Mouse (Mus musculus) spleen, postnatal 14 days (tissue): ENCODE results near the gene Atp1a1.

Experiments
- DNase-seq, 2 experiments: peaks; one replicate each; pipeline ENCODE4 v3.0.0; 2021 to 2022; ENCODE audit warnings: low spot score in 2 of 2

The Atp1a1 gene

DNA sequence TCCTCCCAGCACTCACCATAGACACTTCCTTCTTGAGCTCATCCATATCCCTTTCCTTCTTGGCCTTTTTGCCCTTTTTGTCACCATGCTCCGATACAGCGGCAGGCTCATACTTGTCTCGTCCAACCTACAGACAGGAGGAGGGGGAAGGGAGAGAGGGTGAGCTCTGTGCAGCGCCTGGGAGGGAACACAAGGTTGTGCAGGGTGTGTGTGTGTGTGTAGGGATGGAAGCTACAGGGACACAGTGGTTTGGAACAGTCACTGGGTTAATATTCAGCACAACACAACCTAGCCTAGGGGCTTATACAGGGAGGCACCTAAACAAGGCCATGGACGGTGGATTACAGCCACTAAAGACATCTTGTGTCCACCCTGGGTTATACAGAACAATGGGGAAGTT lies 9.5 kb downstream of the Atp1a1 start:
- no peak for DNase-seq

GRCm38 (mm10) chr3:101593266-101593651 lies 11.2 kb downstream of the Atp1a1 start:
- no peak for DNase-seq

GRCm38 (mm10) chr3:101592281-101593265 lies 11.9 kb downstream of the Atp1a1 start:
- DNase-seq, result no peak

- no peak for DNase-seq
These were observed 14.1 kb downstream of the Atp1a1 start for GRCm38 (mm10) chr3:101590380-101590779.

DNA sequence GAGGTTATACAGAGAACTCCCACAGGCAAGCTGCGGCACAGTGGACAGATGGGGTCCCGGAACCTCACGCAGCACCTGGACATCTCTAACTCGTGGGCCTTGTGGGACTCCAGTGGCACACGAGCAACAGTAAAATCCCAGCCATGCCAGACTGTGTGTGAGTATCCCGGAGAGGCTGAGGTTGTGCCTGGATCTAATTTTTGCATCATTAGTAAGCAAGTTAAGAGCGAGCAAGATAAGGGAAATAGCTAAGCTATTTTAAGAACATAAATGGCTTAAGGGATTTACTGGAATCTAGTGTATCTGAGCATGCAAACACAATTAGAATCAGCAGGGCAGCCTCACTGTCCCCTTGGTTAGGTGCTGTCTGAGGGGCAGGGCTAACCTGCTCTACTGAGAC lies 16.2 kb downstream of the Atp1a1 start:
- no peak for DNase-seq

- DNase-seq, result no peak
These were observed 17.7 kb downstream of the Atp1a1 start for GRCm38 (mm10) chr3:101586794-101587193.

GRCm38 (mm10) chr3:101578072-101578471 lies 26.4 kb downstream of the Atp1a1 start:
- DNase-seq, result no peak

DNA sequence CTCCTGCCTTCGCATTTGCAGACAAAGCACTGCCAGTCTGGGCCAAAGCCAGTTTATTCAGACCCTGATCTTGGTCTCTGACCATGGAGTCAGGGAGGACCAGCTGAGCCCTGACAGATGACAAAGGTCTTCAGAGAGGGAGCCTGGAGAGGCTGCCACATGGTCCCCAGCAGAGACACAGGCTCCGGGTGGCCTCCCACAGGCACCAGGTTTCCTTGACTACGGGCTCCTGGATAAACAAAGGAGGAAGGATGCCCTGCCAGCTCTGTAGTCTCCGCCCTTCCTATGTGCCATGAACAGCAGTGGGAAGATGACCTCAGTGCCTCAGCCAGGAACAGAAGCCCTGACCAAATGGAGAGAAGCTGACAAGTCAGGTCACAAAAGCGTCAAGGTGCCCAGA lies 27.1 kb downstream of the Atp1a1 start:
- no peak for DNase-seq

GRCm38 (mm10) chr3:101575527-101576085 lies 28.9 kb downstream of the Atp1a1 start:
- no peak for DNase-seq

GRCm38 (mm10) chr3:101574463-101575193 lies 29.9 kb downstream of the Atp1a1 start:
- DNase-seq, result no peak

DNA sequence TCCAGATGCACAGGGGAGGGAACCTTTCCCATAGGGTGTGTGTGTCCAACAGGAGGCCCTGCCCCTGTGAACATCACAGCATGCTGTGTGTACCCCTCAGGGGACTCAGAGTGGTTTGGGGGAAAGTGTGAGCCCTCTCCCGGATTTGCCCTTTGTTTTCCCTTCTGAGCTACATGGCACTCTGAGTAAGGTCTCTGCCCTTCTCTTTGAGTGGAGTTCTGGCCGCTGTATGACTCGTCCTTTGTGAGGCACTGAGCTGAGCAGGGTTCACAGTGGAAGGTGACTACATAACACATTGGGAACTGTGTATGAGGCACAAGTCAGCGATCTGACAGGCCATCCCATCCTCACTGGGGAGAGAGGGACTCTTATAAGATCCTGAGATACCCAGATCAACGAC lies 31.5 kb downstream of the Atp1a1 start:
- no peak for DNase-seq

DNA sequence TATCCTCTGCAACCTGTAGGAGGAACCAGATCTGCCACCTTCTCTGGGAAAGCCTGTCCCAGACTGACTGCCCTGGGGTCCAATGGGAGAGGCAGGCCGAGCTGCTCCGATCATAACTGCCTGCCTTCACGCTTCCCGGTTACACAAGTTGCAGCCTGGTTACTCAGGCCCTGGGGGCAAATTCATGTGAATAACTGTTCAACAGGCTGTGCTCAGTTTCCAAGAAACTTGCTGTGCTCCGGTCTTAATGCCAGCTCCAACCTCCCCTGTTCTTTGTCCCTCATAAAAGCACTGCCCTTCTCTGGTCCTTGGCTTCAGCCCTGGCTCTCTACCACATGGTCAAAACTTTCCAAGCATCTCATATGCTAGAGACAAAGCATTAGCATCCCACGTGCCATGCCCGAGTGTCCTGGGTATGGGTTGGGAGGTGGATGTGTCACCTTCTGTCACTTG lies 32.3 kb downstream of the Atp1a1 start:
- DNase-seq, result no peak

DNA sequence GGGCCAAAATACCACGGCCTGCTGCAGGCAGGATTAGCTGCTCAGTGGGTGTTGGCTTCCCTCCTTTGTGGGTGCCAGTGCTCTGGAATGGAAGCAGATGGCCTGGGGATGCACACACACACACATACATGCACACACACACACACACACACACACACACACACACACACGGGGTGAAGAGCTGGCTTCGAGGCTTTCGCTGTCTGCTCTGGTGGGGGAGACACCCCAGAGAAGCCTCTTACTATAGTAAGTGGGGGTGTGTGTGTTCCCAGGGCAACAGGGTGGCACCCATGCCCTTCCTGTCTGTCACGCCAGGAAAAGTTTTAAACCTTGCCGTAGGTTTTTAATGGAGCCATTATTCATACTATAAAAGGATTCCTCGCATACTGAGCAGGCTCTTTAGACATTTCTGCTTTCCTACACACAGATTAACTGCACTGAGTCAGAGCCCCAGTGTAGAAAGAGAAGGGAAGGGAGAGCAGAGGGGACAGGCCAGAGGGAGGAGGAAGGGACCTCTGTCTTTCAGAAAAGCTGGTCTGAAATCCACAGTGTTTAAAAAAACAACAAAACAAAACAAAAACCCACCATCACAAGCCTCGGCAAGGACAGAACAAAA lies 32.9 kb downstream of the Atp1a1 start:
- no peak for DNase-seq

GRCm38 (mm10) chr3:101570747-101571514 lies 33.6 kb downstream of the Atp1a1 start:
- no peak for DNase-seq

DNA sequence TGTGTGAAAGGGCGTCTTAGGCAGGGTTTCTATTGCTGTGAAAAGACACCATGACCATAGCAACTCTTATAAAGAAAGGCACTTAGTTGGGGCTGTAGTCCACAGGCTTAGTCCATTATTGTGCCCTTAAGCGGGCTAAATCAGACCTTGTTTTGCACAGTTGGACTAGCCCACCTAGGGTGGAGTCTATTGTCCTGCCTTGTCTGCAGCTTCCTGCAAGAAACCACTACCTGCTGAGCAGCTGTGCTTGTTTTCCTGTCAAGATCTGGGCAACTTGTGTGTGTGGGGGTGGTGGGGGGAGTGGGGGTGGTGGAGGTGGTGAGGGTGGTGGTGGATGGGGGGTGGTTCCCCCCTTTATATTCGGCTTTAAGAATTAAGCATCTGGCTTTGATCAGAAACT lies 34.2 kb downstream of the Atp1a1 start:
- DNase-seq, result no peak

DNA sequence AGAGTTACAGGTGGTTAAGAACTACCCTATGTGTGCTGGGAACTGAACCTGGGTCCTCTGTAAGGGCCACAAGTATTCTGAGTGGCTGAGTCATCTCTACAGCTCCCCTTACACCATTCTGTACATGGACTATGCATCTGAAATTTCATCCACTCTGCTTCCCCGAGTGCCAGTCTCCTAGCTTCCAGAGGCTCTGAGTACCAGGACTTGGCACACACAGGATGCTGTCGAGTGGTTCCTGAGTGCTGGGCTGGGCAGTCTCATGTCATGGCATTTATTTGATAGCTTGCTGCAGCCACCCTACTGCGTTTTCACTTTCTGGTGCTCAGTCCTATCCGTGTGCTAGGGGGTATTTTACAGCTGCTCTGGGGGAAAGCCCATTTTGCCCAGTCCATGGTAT lies 35.9 kb downstream of the Atp1a1 start:
- no peak for DNase-seq

DNA sequence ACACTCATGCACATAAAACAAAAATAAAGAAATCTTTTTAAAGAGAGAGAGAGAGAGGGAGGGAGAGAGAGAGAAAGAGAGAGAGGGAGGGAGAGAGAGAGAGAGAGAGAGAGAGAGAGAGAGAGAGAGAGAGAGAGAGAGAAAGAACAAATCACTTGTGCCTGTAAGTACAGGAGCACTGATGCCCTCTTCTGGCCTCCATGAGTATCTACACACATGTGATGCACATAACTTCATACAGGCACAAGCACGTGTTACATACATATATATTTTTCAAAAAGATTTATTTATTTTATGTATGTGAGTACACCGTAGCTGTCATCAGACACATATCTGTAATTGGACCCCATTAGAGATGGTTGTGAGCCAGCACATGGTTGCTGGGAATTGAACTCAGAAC lies 40.5 kb downstream of the Atp1a1 start:
- DNase-seq, result no peak

- no peak for DNase-seq
These were observed 41.8 kb downstream of the Atp1a1 start for GRCm38 (mm10) chr3:101562510-101563209.

GRCm38 (mm10) chr3:101561948-101562347 lies 42.5 kb downstream of the Atp1a1 start:
- no peak for DNase-seq

- DNase-seq, result no peak
These were observed 43.5 kb downstream of the Atp1a1 start for GRCm38 (mm10) chr3:101560841-101561522.
